Mouse (Mus musculus) right cerebral cortex, adult 2 months (tissue): ENCODE results near the gene Arih2.

Experiments
- DNase-seq, 2 experiments: peaks; one replicate each; pipeline ENCODE4 v3.0.0; 2021 to 2022; ENCODE audit warnings: low spot score in 2 of 2

Arih2 gene

DNA sequence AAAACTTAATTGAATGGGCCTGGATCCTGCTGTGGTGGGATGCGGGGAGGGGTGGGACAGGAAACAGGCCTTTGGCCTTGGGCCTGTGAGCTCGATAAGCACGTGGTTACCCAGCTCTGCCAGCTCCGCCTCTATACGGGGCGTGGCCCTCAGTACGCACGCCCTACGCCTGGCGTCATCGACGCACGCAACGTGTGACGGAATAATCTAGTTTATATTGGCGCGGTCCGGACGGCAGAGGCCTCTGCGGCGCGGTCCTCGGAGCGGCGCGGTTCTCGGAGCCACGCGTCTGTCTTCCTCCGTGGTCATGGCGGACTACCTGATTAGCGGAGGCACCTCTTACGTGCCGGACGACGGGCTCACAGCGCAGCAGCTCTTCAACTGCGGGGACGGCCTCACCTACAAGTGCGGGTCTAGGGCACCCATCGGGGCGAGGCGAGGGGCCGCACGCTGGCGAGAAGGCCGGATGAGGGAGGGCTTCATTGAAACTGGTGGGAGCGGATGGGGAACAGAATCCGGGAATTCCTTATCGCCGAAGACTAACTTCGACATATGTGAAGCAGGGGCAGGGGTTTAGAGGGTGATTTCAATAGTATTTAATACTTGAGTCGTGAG lies 88.9 kb downstream of the Arih2 start, which contains the start of gene Impdh2:
TSS of gene Impdh2 (plus strand) at position 60 of the 615 bp plus-strand sequence.
- DNase-seq: peak; percentile 91 to 97

DNA sequence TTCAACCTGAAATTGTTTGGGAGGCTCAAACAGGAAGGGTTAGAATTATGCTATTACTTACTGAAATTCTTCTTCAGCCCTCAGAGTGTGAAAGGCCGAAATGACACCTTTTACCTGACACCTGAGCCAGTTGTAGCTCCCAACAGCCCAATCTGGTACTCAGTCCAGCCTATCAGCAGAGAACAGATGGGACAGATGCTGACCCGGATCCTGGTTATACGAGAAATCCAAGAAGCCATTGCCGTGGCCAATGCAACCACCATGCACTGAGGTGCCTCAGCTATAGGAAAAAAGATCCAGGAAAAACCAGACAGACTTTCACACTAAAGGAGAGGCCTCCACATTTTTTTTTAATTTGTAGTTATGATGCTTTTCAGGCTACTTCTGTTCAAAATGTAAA lies 90.0 kb downstream of the Arih2 start:
- DNase-seq: no peak
